Mouse (Mus musculus) lung, postnatal 10 days (tissue): ENCODE measurements around the gene Vmn1r50.
"Not testable (repeated sequence)": the region's sequence is repeated elsewhere in the genome, so short reads cannot be mapped to it uniquely, and the experiment has no call there.

ENCODE experiments used
- DNase-seq: peaks from one replicate; pipeline ENCODE4 v3.0.0; 2021

Vmn1r50 gene

GRCm38 (mm10) chr6:90101130-90101529, at the start of gene Vmn1r50:
Gene Vmn1r50, plus strand, starts transcription at chr6:90101430.
- no peak for DNase-seq

GRCm38 (mm10) chr6:90078406-90078805, 22.8 kb upstream of the Vmn1r50 start, which contains the start of gene Vmn1r49:
Gene Vmn1r49, minus strand, starts transcription at chr6:90078506.
- DNase-seq = no peak

- DNase-seq = no peak
Observed at GRCm38 (mm10) chr6:90100566-90100965, 664 bp upstream of the Vmn1r50 start.

GRCm38 (mm10) chr6:90122296-90122695, 21.1 kb downstream of the Vmn1r50 start, which contains the start of gene Vmn1r51:
Gene Vmn1r51, plus strand, starts transcription at chr6:90122596.
- not testable (repeated sequence) for DNase-seq
